Mouse (Mus musculus) stomach, embryonic 16.5 days (tissue): ENCODE data around the gene Runx1. TPM values are rescaled to one million over a fixed set of nuclear protein-coding genes. Genes with fewer than 3 reads are reported as not detected.
A peak's percentile ranks its signal among the peaks of the same experiment; 100 is the strongest.

Experiments used
- ATAC-seq: fragments of 200-750 bp; cut with Nextera tagmentation; 2 replicates; pipeline ENCODE4 v1.8.0; 2017; ENCODE audit warnings: moderate number of reproducible peaks, moderate TSS enrichment; ENCODE audit not compliant: insufficient read depth, low FRiP score
- H3K27ac ChIP-seq: fragments of 300-500 bp; sonication (generic); 2 replicates; pipeline ENCODE4 v1.5.1; 2014; ENCODE audit warnings: low read length
- H3K27me3 ChIP-seq: fragments of 300-500 bp; sonication (generic); 2 replicates; pipeline ENCODE4 v1.6.1; 2014; ENCODE audit warnings: low read length, control low read depth, mixed read lengths; ENCODE audit not compliant: control insufficient read depth, insufficient read depth
- H3K36me3 ChIP-seq: fragments of 300-500 bp; sonication (generic); 2 replicates; pipeline ENCODE4 v1.6.1; 2014; ENCODE audit warnings: low read length; ENCODE audit not compliant: control insufficient read depth, insufficient read depth
- H3K4me1 ChIP-seq: fragments of 300-500 bp; sonication (generic); 2 replicates; pipeline ENCODE4 v1.6.1; 2014; ENCODE audit warnings: low read length, control low read depth, mixed read lengths; ENCODE audit not compliant: control insufficient read depth, insufficient read depth
- H3K4me2 ChIP-seq: fragments of 300-500 bp; sonication (generic); 2 replicates; pipeline ENCODE4 v1.6.1; 2014; ENCODE audit warnings: low read depth, low read length, mixed read lengths
- H3K4me3 ChIP-seq: fragments of 300-500 bp; sonication (generic); replicated peaks from 2 replicates; pipeline ENCODE4 v1.5.1; 2014; ENCODE audit warnings: mild to moderate bottlenecking, low read length
- H3K9ac ChIP-seq: fragments of 300-500 bp; sonication (generic); 2 replicates; pipeline ENCODE4 v1.6.1; 2014; ENCODE audit warnings: low read length
- H3K9me3 ChIP-seq: fragments of 300-500 bp; sonication (generic); replicated peaks from 2 replicates; pipeline ENCODE4 v1.6.1; 2016; ENCODE audit warnings: low read length, control low read depth; ENCODE audit not compliant: control insufficient read depth
- WGBS: fragments of 180-500 bp; shearing (Covaris S2); extraction: QIAGEN DNeasy Blood & Tissue Kit; methylation state at CpG from one replicate; pipeline ENCODE4 v1.1.7; 2014; 5-methylcytosine and 5-hydroxymethylcytosine counted together
- polyA plus RNA-seq: library from polyadenylated mRNA; unstranded; fragments of >200 nt; fragmentation: Nextera tagmentation; extraction: Ambion mirVana; gene quantifications from 2 replicates; pipeline ENCODE4 v1.2.1, GENCODE M21; 2015

Runx1 gene
- polyA plus RNA-seq, 1 experiment from 2014 or later, result 9.6 TPM

DNA sequence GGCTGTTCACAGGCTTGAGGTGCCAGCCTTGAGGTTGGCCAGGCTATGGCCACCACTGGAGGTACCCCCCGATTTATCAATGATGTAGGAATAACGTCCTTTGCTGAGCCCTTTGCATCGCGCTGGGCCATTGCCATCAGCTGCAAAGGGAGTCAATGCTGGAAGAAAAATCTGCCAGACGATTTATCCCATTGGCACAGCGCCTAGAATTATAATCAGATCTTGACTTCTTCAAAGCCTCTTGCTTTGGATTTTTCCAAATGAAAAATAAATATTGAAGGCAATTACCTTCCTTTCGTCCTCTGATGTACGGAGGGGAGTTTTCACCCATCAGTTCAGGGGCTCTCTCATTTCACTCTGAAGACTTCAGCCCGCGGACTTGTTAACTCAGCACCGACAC, 260.7 kb downstream of the Runx1 start:
- no peak overlapping the region for H3K27ac ChIP-seq
- H3K36me3 ChIP-seq, result no peaks in the 10 kb centered on the region
- H3K27me3 ChIP-seq, result no peaks in the 10 kb centered on the region; the same call in 1 of the 2 replicates
- H3K4me2 ChIP-seq, result peak overlapping the region; percentile 32
- WGBS, result 43% methylated on average over 11 of the region's 11 CpGs
- H3K4me1 ChIP-seq, result peaks cover 6% of the 10 kb centered on the region; the same call in 1 of the 2 replicates
- no peak overlapping the region for H3K9ac ChIP-seq
- H3K9me3 ChIP-seq, result no peaks in the 10 kb centered on the region
- no peak overlapping the region for H3K4me3 ChIP-seq
- no peak for ATAC-seq

DNA sequence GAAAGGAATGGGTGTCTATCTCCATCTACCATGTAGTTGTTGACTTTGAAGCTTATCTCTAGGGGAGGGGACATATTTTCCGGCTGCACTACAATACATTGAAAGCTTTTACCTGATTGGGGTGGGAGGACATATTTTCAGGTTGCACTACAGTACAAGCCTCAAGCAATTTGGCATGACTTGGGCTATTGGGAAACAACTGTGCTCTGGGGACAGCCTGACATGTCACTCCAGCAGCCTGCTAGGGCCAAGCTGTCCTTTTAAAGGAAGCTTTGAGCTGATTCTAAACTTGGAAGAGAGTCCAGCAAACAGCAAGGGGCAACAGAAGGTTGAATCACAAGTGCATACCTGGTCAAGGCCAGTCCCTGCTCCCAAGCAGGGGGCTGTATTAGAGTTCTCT, 270.9 kb downstream of the Runx1 start:
- no peak overlapping the region for H3K9ac ChIP-seq
- no peak overlapping the region for H3K4me3 ChIP-seq
- H3K27ac ChIP-seq, result no peak overlapping the region
- ATAC-seq, result no peak
- H3K4me1 ChIP-seq, result no peaks in the 10 kb centered on the region
- no peaks in the 10 kb centered on the region for H3K36me3 ChIP-seq
- no peak overlapping the region for H3K4me2 ChIP-seq
- H3K9me3 ChIP-seq, result no peaks in the 10 kb centered on the region
- no peaks in the 10 kb centered on the region for H3K27me3 ChIP-seq
- 73% methylated on average over 1 of the region's 1 CpGs for WGBS

DNA sequence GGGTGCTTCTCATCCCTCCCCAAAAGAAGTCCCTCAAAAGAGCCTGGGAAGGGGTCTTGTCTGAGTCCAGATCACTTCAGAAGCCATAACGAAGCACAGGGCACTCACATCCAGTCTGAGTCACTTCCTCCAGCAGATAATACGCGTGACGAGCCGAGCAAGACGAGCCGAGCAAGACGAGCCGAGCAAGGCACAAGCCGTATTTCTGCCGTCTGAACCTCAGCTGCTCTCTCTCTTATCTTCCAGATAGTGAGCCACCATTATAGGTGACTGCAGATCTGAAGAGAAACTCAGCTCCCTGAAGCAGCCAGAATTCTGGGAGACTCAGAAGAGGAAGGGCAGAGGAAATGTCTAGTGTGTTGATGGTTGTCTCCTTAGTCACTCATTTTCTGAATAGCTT, 273.1 kb downstream of the Runx1 start:
- Histone ChIP-seq H3K27ac (no peak overlapping the region), H3K36me3 (no peaks in the 10 kb centered on the region)
- 50% methylated on average over 11 of the region's 11 CpGs for WGBS

DNA sequence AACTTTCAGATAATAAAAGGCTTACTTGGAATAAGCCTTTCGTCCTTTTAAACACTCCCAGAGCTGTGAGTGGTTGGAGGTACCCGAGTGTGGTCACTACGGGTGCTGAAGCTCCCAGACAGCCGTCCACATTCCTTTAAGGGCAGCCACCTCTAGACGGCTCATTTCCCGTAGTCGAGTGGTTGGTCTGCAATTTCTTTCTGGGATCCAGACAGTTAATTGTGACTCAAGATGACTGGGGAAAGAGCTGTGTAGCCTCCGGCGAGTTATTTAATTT, 273.9 kb downstream of the Runx1 start:
- Histone ChIP-seq H3K4me1 (no peaks in the 10 kb centered on the region), H3K27ac (no peak overlapping the region), H3K9me3 (no peaks in the 10 kb centered on the region), H3K4me3 (no peak overlapping the region), H3K4me2 (no peak overlapping the region), H3K27me3 (no peaks in the 10 kb centered on the region), H3K36me3 (no peaks in the 10 kb centered on the region), H3K9ac (no peak overlapping the region)
- ATAC-seq, result no peak
- 69% methylated on average over 9 of the region's 9 CpGs for WGBS

More for the DNA sequence above, 273.1 kb downstream of the Runx1 start:
- no peak overlapping the region for H3K4me2 ChIP-seq
- no peaks in the 10 kb centered on the region for H3K27me3 ChIP-seq
- ATAC-seq, result no peak
- H3K4me1 ChIP-seq, result no peaks in the 10 kb centered on the region
- H3K9ac ChIP-seq, result no peak overlapping the region
- H3K4me3 ChIP-seq, result no peak overlapping the region
- no peaks in the 10 kb centered on the region for H3K9me3 ChIP-seq
